Mouse (Mus musculus): ENCODE results near the gene Nt5c1b. TPM values are rescaled to one million over a fixed set of nuclear protein-coding genes. Genes with fewer than 3 reads are reported as not detected.
A peak's percentile ranks its signal among the peaks of the same experiment; 100 is the strongest.

Nt5c1b gene
- total and polyA plus RNA-seq, 2 experiments from 2014 or later: 0.38 TPM; not detected in 1

GRCm38 (mm10) chr12:10430999-10431398 is 61.2 kb downstream of the Nt5c1b start:
- no peaks in the 10 kb centered on the region for H3K27me3 ChIP-seq (ENCODE audit: insufficient read depth, low read length)
- no peak overlapping the region for H3K4me3 ChIP-seq (ENCODE audit: low read depth, low read length)
- H3K27ac ChIP-seq (ENCODE audit: low read depth, low read length): no peak overlapping the region
- TF ChIP-seq CTCF (IDR thresholded peaks at IDR 0.05; ENCODE audit: low read depth): no peak
- no peaks in the 10 kb centered on the region for H3K9me3 ChIP-seq (ENCODE audit: low read length)
- no peak overlapping the region for H3K4me2 ChIP-seq (ENCODE audit: low read depth)
- 92% methylated on average over 1 of the region's 1 CpGs for WGBS
- ATAC-seq (no peak), DNase-seq (no peak)
- H3K4me1 ChIP-seq (ENCODE audit: insufficient read depth): no peaks in the 10 kb centered on the region
- no peak overlapping the region for H3K9ac ChIP-seq
- H3K36me3 ChIP-seq (ENCODE audit: insufficient read depth): no peaks in the 10 kb centered on the region

- H3K9ac ChIP-seq: no peak overlapping the region
- 28% methylated on average over 15 of the region's 15 CpGs for WGBS
- H3K4me2 ChIP-seq (ENCODE audit: low read depth): no peak overlapping the region
- H3K9me3 ChIP-seq (ENCODE audit: low read length): no peaks in the 10 kb centered on the region
- DNase-seq (peak; percentile 88), ATAC-seq (peak; percentile 86)
- no peak overlapping the region for H3K4me3 ChIP-seq (ENCODE audit: low read depth, low read length)
- peak; percentile 92 for TF ChIP-seq CTCF (IDR thresholded peaks at IDR 0.05; ENCODE audit: low read depth)
- H3K27me3 ChIP-seq (ENCODE audit: insufficient read depth, low read length): 0 out of 2 replicates have a peak, but pooled peaks cover 3% of the 10 kb centered on the region
- no peaks in the 10 kb centered on the region for H3K36me3 ChIP-seq (ENCODE audit: insufficient read depth)
- no peaks in the 10 kb centered on the region for H3K4me1 ChIP-seq (ENCODE audit: insufficient read depth)
- H3K27ac ChIP-seq (ENCODE audit: low read depth, low read length): no peak overlapping the region
Observed at GRCm38 (mm10) chr12:10438054-10439001, 68.6 kb downstream of the Nt5c1b start.

Other genes with a start within 250 kb of the Nt5c1b start
- 44.4 and 51.9 TPM in 2 replicates for gene Rdh14, start 20.8 kb downstream of the Nt5c1b start, total RNA-seq (2014; rRNA removed)
- gene Rdh14, start 20.8 kb downstream of the Nt5c1b start, polyA plus RNA-seq (2015; fragmentation: Nextera tagmentation; extraction: Ambion mirVana): 42.6 and 43.5 TPM in 2 replicates